Mouse (Mus musculus) G1E-ER4 (cell line): Measurements from ENCODE around the gene Foxo1. TPM values are rescaled to one million over a fixed set of nuclear protein-coding genes. Genes with fewer than 3 reads are reported as not detected.

Source experiments
- GATA1 ChIP-seq: IDR thresholded peaks from one replicate; pipeline ENCODE4 v1.8.0; 2012; ENCODE audit warnings: low read length, inconsistent platforms
- polyA plus RNA-seq: library from polyadenylated mRNA; stranded (reverse); fragments of >175 nt; gene quantifications from 2 replicates; pipeline ENCODE4 v1.2.3, GENCODE M21; 2012

Foxo1 gene
- polyA plus RNA-seq = not detected in 2 replicates

GRCm38 (mm10) chr3:52267652-52268486 lies at the start of gene Foxo1:
Gene Foxo1 (plus strand): TSS chr3:52268336.
- no peak for TF ChIP-seq GATA1

GRCm38 (mm10) chr3:52218864-52219263 lies 49.3 kb upstream of the Foxo1 start:
- no peak for TF ChIP-seq GATA1

GRCm38 (mm10) chr3:52221082-52221481 lies 47.1 kb upstream of the Foxo1 start:
- TF ChIP-seq GATA1 = no peak

- no peak for TF ChIP-seq GATA1
These were observed 46.2 kb upstream of the Foxo1 start for GRCm38 (mm10) chr3:52221931-52222330.

- TF ChIP-seq GATA1 = no peak
These were observed 31.6 kb upstream of the Foxo1 start for GRCm38 (mm10) chr3:52236488-52236887.

- no peak for TF ChIP-seq GATA1
These were observed 31.0 kb upstream of the Foxo1 start for GRCm38 (mm10) chr3:52237136-52237535.

- no peak for TF ChIP-seq GATA1
These were observed 27.1 kb upstream of the Foxo1 start for GRCm38 (mm10) chr3:52241062-52241461.

- no peak for TF ChIP-seq GATA1
These were observed 25.6 kb upstream of the Foxo1 start for GRCm38 (mm10) chr3:52242457-52243105.

- TF ChIP-seq GATA1 = no peak
These were observed 24.7 kb upstream of the Foxo1 start for GRCm38 (mm10) chr3:52243271-52244021.

- no peak for TF ChIP-seq GATA1
These were observed 21.9 kb upstream of the Foxo1 start for GRCm38 (mm10) chr3:52245996-52246830.

- no peak for TF ChIP-seq GATA1
These were observed 17.0 kb upstream of the Foxo1 start for GRCm38 (mm10) chr3:52251184-52251583.

GRCm38 (mm10) chr3:52253656-52254461 lies 14.3 kb upstream of the Foxo1 start:
- no peak for TF ChIP-seq GATA1

GRCm38 (mm10) chr3:52254496-52254895 lies 13.6 kb upstream of the Foxo1 start:
- no peak for TF ChIP-seq GATA1

GRCm38 (mm10) chr3:52257782-52258441 lies 10.2 kb upstream of the Foxo1 start:
- no peak for TF ChIP-seq GATA1

GRCm38 (mm10) chr3:52258532-52258931 lies 9.6 kb upstream of the Foxo1 start:
- no peak for TF ChIP-seq GATA1
